8 mouse cellular contexts compared by ENCODE assay signal in the genomic region with DNA sequence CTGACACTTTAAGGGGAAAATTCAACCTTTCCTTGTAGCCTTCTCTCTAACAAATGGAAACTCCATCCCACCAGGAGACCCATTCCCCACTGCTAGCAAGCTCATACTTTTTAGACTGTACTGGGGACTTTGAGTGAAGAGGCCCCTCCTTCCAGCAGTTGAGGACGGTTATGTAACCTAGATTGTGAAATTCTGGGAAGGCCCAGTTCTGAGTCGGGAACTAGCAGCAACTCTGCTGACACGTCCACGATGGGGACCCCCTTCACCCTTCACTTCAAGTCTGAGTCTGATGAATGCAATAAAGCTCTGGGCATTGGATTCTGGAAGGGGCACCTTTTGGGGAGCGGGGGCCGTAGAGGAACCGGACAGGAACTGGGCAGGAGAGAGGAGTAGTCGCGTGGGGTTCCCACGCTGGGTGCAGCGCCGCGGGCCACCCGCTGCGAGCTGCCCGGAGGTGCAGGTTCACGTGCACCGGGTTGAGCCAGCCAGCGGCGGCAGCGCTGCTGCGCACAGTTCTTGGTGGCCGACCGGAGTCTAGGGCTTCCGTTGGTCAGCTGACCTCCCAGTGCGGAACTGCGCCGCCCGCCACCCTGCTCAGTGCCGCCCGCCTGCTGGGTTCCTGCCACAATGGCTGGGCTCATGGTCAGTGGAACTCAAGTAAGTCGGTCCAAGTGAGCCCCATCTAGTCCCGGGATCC. TPM values are rescaled to one million over a fixed set of nuclear protein-coding genes. Genes with fewer than 3 reads are reported as not detected.
DNase-seq lines count a peak whose midpoint lies in the region; ATAC-seq and TF ChIP-seq lines count a peak whose summit lies in the region.

A gene (plus strand): TSS at position 461 of the 697 bp plus-strand sequence.

- H3K9me3 ChIP-seq in limb, embryonic 14.5 days (ENCODE audit: control insufficient read depth, low read length), result no peaks in the 10 kb centered on the region
- H3K9me3 ChIP-seq in midbrain, embryonic 13.5 days, result no peaks in the 10 kb centered on the region

- DNase-seq in adrenal gland, adult 2 months, result peak; percentile 89
- DNase-seq in embryo, embryonic 11.5 days (ENCODE audit: low read depth, low spot score), result peak; percentile 9
- DNase-seq in heart, adult 18-20 months, result peak; percentile 81 to 89
- peak; percentile 83 for DNase-seq in kidney, adult 18-20 months
- DNase-seq in limb, embryonic 14.5 days (ENCODE audit: low spot score), result peak; percentile 26
- DNase-seq in spleen, adult 12 weeks (ENCODE audit: low spot score), result peak; percentile 15
- DNase-seq in MN1 (ENCODE audit: low spot score), result no peak

- peak; percentile 57; the same call in 1 of the 2 replicates for ATAC-seq in limb, embryonic 14.5 days (ENCODE audit: low FRiP score, low read depth)
- ATAC-seq in midbrain, embryonic 13.5 days, result peak; percentile 75

- no peaks in the 10 kb centered on the region for H3K36me3 ChIP-seq in limb, embryonic 14.5 days (ENCODE audit: control insufficient read depth, insufficient read depth, low read length)
- H3K36me3 ChIP-seq in midbrain, embryonic 13.5 days, result no peaks in the 10 kb centered on the region

- H3K4me3 ChIP-seq in limb, embryonic 14.5 days (replicated peaks; ENCODE audit: low read length), result peak within 1 kb of the TSS; percentile 32
- peak within 1 kb of the TSS; percentile 35 for H3K4me3 ChIP-seq in midbrain, embryonic 13.5 days (replicated peaks)

- peaks cover 7% of the 10 kb centered on the region; the same call in 1 of the 2 replicates for H3K4me1 ChIP-seq in limb, embryonic 14.5 days (ENCODE audit: control insufficient read depth, insufficient read depth, low read length)
- peaks cover 12% of the 10 kb centered on the region for H3K4me1 ChIP-seq in midbrain, embryonic 13.5 days (replicated peaks)

- no peak for TF ChIP-seq POLR2A in limb, embryonic 14.5 days (IDR thresholded peaks at IDR 0.05; ENCODE audit: borderline replicate concordance, extremely low read depth, insufficient read depth, insufficient read length)

- WGBS in limb, embryonic 14.5 days, result 5% methylated on average over 31 of the region's 33 CpGs
- 3% methylated on average over 33 of the region's 33 CpGs for WGBS in midbrain, embryonic 13.5 days

- no peak within 1 kb of the TSS for H3K27ac ChIP-seq in limb, embryonic 14.5 days (replicated peaks; ENCODE audit: low read depth, low read length)
- no peak within 1 kb of the TSS for H3K27ac ChIP-seq in midbrain, embryonic 13.5 days

- no peaks in the 10 kb centered on the region; the same call in 1 of the 2 replicates for H3K27me3 ChIP-seq in limb, embryonic 14.5 days (ENCODE audit: control insufficient read depth, insufficient read depth, low read length)
- H3K27me3 ChIP-seq in midbrain, embryonic 13.5 days, result peaks cover 41% of the 10 kb centered on the region

- H3K9ac ChIP-seq in limb, embryonic 14.5 days (ENCODE audit: low read depth, low read length, severe bottlenecking), result peak within 1 kb of the TSS; percentile 56
- H3K9ac ChIP-seq in midbrain, embryonic 13.5 days (replicated peaks), result peak within 1 kb of the TSS; percentile 59

- H3K4me2 ChIP-seq in limb, embryonic 14.5 days (replicated peaks; ENCODE audit: low read depth, low read length, severe bottlenecking), result peak within 1 kb of the TSS; percentile 89
- peak within 1 kb of the TSS; percentile 70 for H3K4me2 ChIP-seq in midbrain, embryonic 13.5 days (replicated peaks)

RNA-seq across cellular contexts. Expression of the gene that starts here (rescaled TPM):
- 1 to 10 TPM; 2.7 to 8.6 TPM for total RNA-seq in adrenal gland, adult 2 months (2021)
- polyA plus RNA-seq in adrenal gland, adult 2 months (2012; rRNA removed), result 0.89 and 0.92 TPM in 2 replicates
- 1 to 10 TPM; 1.5 to 2.4 TPM for total RNA-seq in heart, adult 18-20 months (2021)
- polyA plus RNA-seq in limb, embryonic 14.5 days (2012; rRNA removed), result 0.08 and 0.13 TPM in 2 replicates
- 0.35 and 0.72 TPM in 2 replicates for polyA plus RNA-seq in limb, embryonic 14.5 days (2014; fragmentation: Nextera tagmentation; extraction: Ambion mirVana)
- polyA plus RNA-seq in midbrain, embryonic 13.5 days (2015; fragmentation: Nextera tagmentation; extraction: Ambion mirVana), result 0.23 TPM in 1 of 2 replicates, not detected in the other

Comparison
In these comparisons a context has a peak if more than half of its experiments do, and no peak if none do; other contexts are left out.
1. Peak in DNase-seq, ATAC-seq, H3K4me3 ChIP-seq, H3K9ac ChIP-seq and H3K4me2 ChIP-seq in limb, embryonic 14.5 days; RNA of the gene not detected or under 1 TPM.
2. Peak in ATAC-seq, H3K4me3 ChIP-seq, H3K9ac ChIP-seq and H3K4me2 ChIP-seq in midbrain, embryonic 13.5 days; RNA of the gene not detected or under 1 TPM.